Mouse (Mus musculus): ENCODE measurements around the gene Ttc29. TPM values are rescaled to one million over a fixed set of nuclear protein-coding genes. Genes with fewer than 3 reads are reported as not detected.
A peak's percentile ranks its signal among the peaks of the same experiment; 100 is the strongest.

The Ttc29 gene
- polyA plus RNA-seq, 1 experiment from 2014 or later: 0.68 TPM

GRCm38 (mm10) chr8:78419272-78419671 is 206.2 kb downstream of the Ttc29 start:
- Histone ChIP-seq H3K4me2 (replicated peaks; ENCODE audit: low read depth, low read length) (peak overlapping the region; percentile 72; the same call in 1 of the 2 replicates), H3K27ac (ENCODE audit: low read depth, low read length) (no peak overlapping the region), H3K36me3 (ENCODE audit: control insufficient read depth, insufficient read depth, low read length) (no peaks in the 10 kb centered on the region), H3K4me1 (replicated peaks; ENCODE audit: control insufficient read depth, insufficient read depth, low read length) (peaks cover 5% of the 10 kb centered on the region; the same call in 1 of the 2 replicates), H3K4me3 (ENCODE audit: low read depth, low read length) (no peak overlapping the region), H3K9me3 (ENCODE audit: control insufficient read depth, low read length) (no peaks in the 10 kb centered on the region), H3K27me3 (ENCODE audit: control insufficient read depth, insufficient read depth, low read length) (peaks cover 12% of the 10 kb centered on the region), H3K9ac (ENCODE audit: low read depth, low read length) (no peak overlapping the region)
- 35% methylated on average over 4 of the region's 4 CpGs for WGBS
- ATAC-seq (ENCODE audit: low FRiP score) (no peak), DNase-seq (ENCODE audit: low spot score) (no peak)

- WGBS: 0% methylated on average over 18 of the region's 19 CpGs
- Histone ChIP-seq H3K9ac (ENCODE audit: low read depth, low read length) (0 out of 2 replicates have a peak overlapping the region, but pooled peaks have one; percentile 36), H3K4me1 (replicated peaks; ENCODE audit: control insufficient read depth, insufficient read depth, low read length) (peaks cover 5% of the 10 kb centered on the region; the same call in 1 of the 2 replicates), H3K4me2 (replicated peaks; ENCODE audit: low read depth, low read length) (peak overlapping the region; percentile 72), H3K27ac (ENCODE audit: low read depth, low read length) (0 out of 2 replicates have a peak overlapping the region, but pooled peaks have one; percentile 33), H3K36me3 (ENCODE audit: control insufficient read depth, insufficient read depth, low read length) (no peaks in the 10 kb centered on the region), H3K4me3 (ENCODE audit: low read depth, low read length) (peak overlapping the region; percentile 33), H3K9me3 (ENCODE audit: control insufficient read depth, low read length) (no peaks in the 10 kb centered on the region), H3K27me3 (ENCODE audit: control insufficient read depth, insufficient read depth, low read length) (peaks cover 18% of the 10 kb centered on the region)
- peak; percentile 90 for ATAC-seq (ENCODE audit: low FRiP score)
- peak; percentile 70 for DNase-seq (ENCODE audit: low spot score)
These were observed 207.0 kb downstream of the Ttc29 start for GRCm38 (mm10) chr8:78420101-78420503.

- DNase-seq (ENCODE audit: low spot score): no peak
- Histone ChIP-seq H3K27ac (ENCODE audit: low read depth, low read length) (no peak overlapping the region), H3K4me2 (replicated peaks; ENCODE audit: low read depth, low read length) (no peak overlapping the region), H3K9me3 (ENCODE audit: control insufficient read depth, low read length) (no peaks in the 10 kb centered on the region), H3K36me3 (ENCODE audit: control insufficient read depth, insufficient read depth, low read length) (no peaks in the 10 kb centered on the region), H3K27me3 (ENCODE audit: control insufficient read depth, insufficient read depth, low read length) (peaks cover 47% of the 10 kb centered on the region), H3K4me1 (replicated peaks; ENCODE audit: control insufficient read depth, insufficient read depth, low read length) (peaks cover 12% of the 10 kb centered on the region), H3K9ac (ENCODE audit: low read depth, low read length) (no peak overlapping the region), H3K4me3 (ENCODE audit: low read depth, low read length) (no peak overlapping the region)
- ATAC-seq (ENCODE audit: low FRiP score): no peak
- WGBS: 0% methylated on average over 1 of the region's 1 CpGs
These were observed 210.8 kb downstream of the Ttc29 start for GRCm38 (mm10) chr8:78423937-78424336.

- peak overlapping the region; percentile 63 for H3K27ac ChIP-seq (ENCODE audit: low read depth, low read length)
- ATAC-seq (ENCODE audit: low FRiP score) (peak; percentile 85), DNase-seq (ENCODE audit: low spot score) (peak; percentile 50)
- H3K36me3 ChIP-seq (ENCODE audit: control insufficient read depth, insufficient read depth, low read length): no peaks in the 10 kb centered on the region
- H3K9me3 ChIP-seq (ENCODE audit: control insufficient read depth, low read length): no peaks in the 10 kb centered on the region
- 2% methylated on average over 10 of the region's 10 CpGs for WGBS
- peaks cover 7% of the 10 kb centered on the region for H3K4me1 ChIP-seq (replicated peaks; ENCODE audit: control insufficient read depth, insufficient read depth, low read length)
- peak overlapping the region; percentile 32 for H3K4me2 ChIP-seq (replicated peaks; ENCODE audit: low read depth, low read length)
- peaks cover 62% of the 10 kb centered on the region for H3K27me3 ChIP-seq (ENCODE audit: control insufficient read depth, insufficient read depth, low read length)
- no peak overlapping the region for H3K9ac ChIP-seq (ENCODE audit: low read depth, low read length)
- peak overlapping the region; percentile 15; the same call in 1 of the 2 replicates for H3K4me3 ChIP-seq (ENCODE audit: low read depth, low read length)
These were observed 213.4 kb downstream of the Ttc29 start for GRCm38 (mm10) chr8:78426455-78426854.

- peak overlapping the region; percentile 16; the same call in 1 of the 2 replicates for H3K9ac ChIP-seq (ENCODE audit: low read depth, low read length)
- no peaks in the 10 kb centered on the region for H3K36me3 ChIP-seq (ENCODE audit: control insufficient read depth, insufficient read depth, low read length)
- 2% methylated on average over 32 of the region's 32 CpGs for WGBS
- H3K4me1 ChIP-seq (replicated peaks; ENCODE audit: control insufficient read depth, insufficient read depth, low read length): peaks cover 7% of the 10 kb centered on the region
- H3K4me2 ChIP-seq (replicated peaks; ENCODE audit: low read depth, low read length): peak overlapping the region; percentile 32
- H3K4me3 ChIP-seq (ENCODE audit: low read depth, low read length): peak overlapping the region; percentile 15; the same call in 1 of the 2 replicates
- peak; percentile 45 for DNase-seq (ENCODE audit: low spot score)
- H3K27ac ChIP-seq (ENCODE audit: low read depth, low read length): peak overlapping the region; percentile 67
- H3K27me3 ChIP-seq (ENCODE audit: control insufficient read depth, insufficient read depth, low read length): peaks cover 69% of the 10 kb centered on the region
- ATAC-seq (ENCODE audit: low FRiP score): peak; percentile 74
- no peaks in the 10 kb centered on the region for H3K9me3 ChIP-seq (ENCODE audit: control insufficient read depth, low read length)
These were observed 214.0 kb downstream of the Ttc29 start for GRCm38 (mm10) chr8:78426875-78427768.

- H3K9me3 ChIP-seq (ENCODE audit: control insufficient read depth, low read length): no peaks in the 10 kb centered on the region
These were observed 214.7 kb downstream of the Ttc29 start for GRCm38 (mm10) chr8:78427769-78428130.

GRCm38 (mm10) chr8:78428148-78428547 is 215.1 kb downstream of the Ttc29 start:
- Histone ChIP-seq H3K9ac (ENCODE audit: low read depth, low read length) (no peak overlapping the region), H3K4me2 (replicated peaks; ENCODE audit: low read depth, low read length) (no peak overlapping the region), H3K4me1 (replicated peaks; ENCODE audit: control insufficient read depth, insufficient read depth, low read length) (peaks cover 7% of the 10 kb centered on the region), H3K27ac (ENCODE audit: low read depth, low read length) (no peak overlapping the region), H3K27me3 (ENCODE audit: control insufficient read depth, insufficient read depth, low read length) (peaks cover 72% of the 10 kb centered on the region), H3K9me3 (ENCODE audit: control insufficient read depth, low read length) (no peaks in the 10 kb centered on the region), H3K36me3 (ENCODE audit: control insufficient read depth, insufficient read depth, low read length) (no peaks in the 10 kb centered on the region), H3K4me3 (ENCODE audit: low read depth, low read length) (no peak overlapping the region)
- peak; percentile 37 for DNase-seq (ENCODE audit: low spot score)
- WGBS: 5% methylated on average over 11 of the region's 11 CpGs
- peak; percentile 34; the same call in 1 of the 2 replicates for ATAC-seq (ENCODE audit: low FRiP score)

More at GRCm38 (mm10) chr8:78427769-78428130, 214.7 kb downstream of the Ttc29 start:
- H3K9ac ChIP-seq (ENCODE audit: low read depth, low read length): peak overlapping the region; percentile 16; the same call in 1 of the 2 replicates
- DNase-seq (ENCODE audit: low spot score) (peak; percentile 43), ATAC-seq (ENCODE audit: low FRiP score) (peak; percentile 22; the same call in 1 of the 2 replicates)
- H3K4me3 ChIP-seq (ENCODE audit: low read depth, low read length): no peak overlapping the region
- peaks cover 7% of the 10 kb centered on the region for H3K4me1 ChIP-seq (replicated peaks; ENCODE audit: control insufficient read depth, insufficient read depth, low read length)
- no peaks in the 10 kb centered on the region for H3K36me3 ChIP-seq (ENCODE audit: control insufficient read depth, insufficient read depth, low read length)
- H3K27ac ChIP-seq (ENCODE audit: low read depth, low read length): peak overlapping the region; percentile 67
- WGBS: 1% methylated on average over 8 of the region's 8 CpGs
- H3K4me2 ChIP-seq (replicated peaks; ENCODE audit: low read depth, low read length): peak overlapping the region; percentile 32
- H3K27me3 ChIP-seq (ENCODE audit: control insufficient read depth, insufficient read depth, low read length): peaks cover 73% of the 10 kb centered on the region

- Histone ChIP-seq H3K27me3 (ENCODE audit: control insufficient read depth, insufficient read depth, low read length) (peaks cover 71% of the 10 kb centered on the region), H3K4me3 (ENCODE audit: low read depth, low read length) (no peak overlapping the region), H3K4me2 (replicated peaks; ENCODE audit: low read depth, low read length) (no peak overlapping the region), H3K9me3 (ENCODE audit: control insufficient read depth, low read length) (no peaks in the 10 kb centered on the region), H3K36me3 (ENCODE audit: control insufficient read depth, insufficient read depth, low read length) (no peaks in the 10 kb centered on the region), H3K4me1 (replicated peaks; ENCODE audit: control insufficient read depth, insufficient read depth, low read length) (peaks cover 7% of the 10 kb centered on the region), H3K27ac (ENCODE audit: low read depth, low read length) (no peak overlapping the region), H3K9ac (ENCODE audit: low read depth, low read length) (no peak overlapping the region)
- DNase-seq (ENCODE audit: low spot score): peak; percentile 77
- ATAC-seq (ENCODE audit: low FRiP score): no peak
- WGBS: 2% methylated on average over 4 of the region's 4 CpGs
These were observed 218.3 kb downstream of the Ttc29 start for GRCm38 (mm10) chr8:78431356-78431755.

Measured in hindbrain, embryonic 11.5 days (tissue).